Mouse (Mus musculus): ENCODE measurements around the gene Tph1.

Tph1 gene

GRCm38 (mm10) chr7:46601097-46601496 is 71.2 kb downstream of the Tph1 start:
- no peak for DNase-seq (ENCODE audit: low spot score)

- DNase-seq (ENCODE audit: low spot score): no peak
These were observed 75.3 kb downstream of the Tph1 start for GRCm38 (mm10) chr7:46597006-46597405.
